Mouse (Mus musculus) CH12.LX (cell line): Measurements from ENCODE around the gene Srebf2. TPM values are rescaled to one million over a fixed set of nuclear protein-coding genes. Genes with fewer than 3 reads are reported as not detected.

Source experiments
- DNase-seq: peaks from one replicate; pipeline ENCODE4 v3.0.0-alpha.2; 2013; ENCODE audit errors: extremely low read depth
- H3K27ac ChIP-seq: 2 replicates; pipeline ENCODE4 v1.5.1; 2012; ENCODE audit warnings: low read depth, mild to moderate bottlenecking, control low read depth, moderate library complexity; ENCODE audit not compliant: insufficient read depth
- H3K27me3 ChIP-seq: replicated peaks from 2 replicates; pipeline ENCODE3; 2012; ENCODE audit warnings: inconsistent platforms
- H3K36me3 ChIP-seq, 2 experiments: replicated peaks in 1 of 2; 2 replicates each; pipeline versions ENCODE3 to v1.6.1; 2012; ENCODE audit warnings: inconsistent platforms in 1 of 2, low read length in 1 of 2, mild to moderate bottlenecking in 1 of 2, mixed read lengths in 1 of 2, moderate library complexity in 1 of 2; ENCODE audit not compliant: control insufficient read depth in 1 of 2, insufficient read depth in 1 of 2
- H3K4me1 ChIP-seq, 2 experiments: 2 replicates each; pipeline ENCODE4 v1.6.1; 2012; ENCODE audit warnings: inconsistent platforms in 1 of 2, moderate library complexity in 1 of 2; ENCODE audit not compliant: insufficient read depth in 2 of 2, control insufficient read depth in 1 of 2
- H3K4me2 ChIP-seq: 2 replicates; pipeline ENCODE4 v1.6.1; 2012; ENCODE audit warnings: low read depth, mild to moderate bottlenecking, control low read depth; ENCODE audit not compliant: poor library complexity, insufficient read depth, severe bottlenecking
- H3K4me3 ChIP-seq, 3 experiments: fragments of 150-350 bp in 1 of 3; sonication (generic) in 1 of 3; replicated peaks in 1 of 3; 2 replicates each; pipeline versions ENCODE3 to v1.5.1; 2011 to 2012; ENCODE audit warnings: low read depth in 2 of 3, low read length in 2 of 3, mild to moderate bottlenecking in 2 of 3, moderate library complexity in 2 of 3, control low read depth in 1 of 3, improper control_type of control experiment in 1 of 3, inconsistent platforms in 1 of 3, mixed read lengths in 1 of 3; ENCODE audit not compliant: poor library complexity in 1 of 3
- H3K79me2 ChIP-seq: replicated peaks from 2 replicates; pipeline ENCODE4 v1.6.1; 2012; ENCODE audit warnings: mild to moderate bottlenecking, moderate library complexity; ENCODE audit not compliant: control insufficient read depth, poor library complexity, insufficient read depth, severe bottlenecking; ENCODE audit errors: extremely low read depth
- H3K9ac ChIP-seq: 2 replicates; pipeline ENCODE4 v1.6.1; 2012; ENCODE audit warnings: low read depth, mild to moderate bottlenecking, control low read depth, moderate library complexity; ENCODE audit not compliant: insufficient read depth
- H3K9me3 ChIP-seq: replicated peaks from 2 replicates; pipeline ENCODE3; 2012; ENCODE audit warnings: low read length, inconsistent platforms, mixed read lengths
- CHD1 ChIP-seq: IDR thresholded peaks from 2 replicates; pipeline ENCODE4 v1.6.1; 2012; ENCODE audit warnings: low read depth, low read length, improper control_type of control experiment, inconsistent platforms
- CHD2 ChIP-seq: IDR thresholded peaks from 2 replicates; pipeline ENCODE4 v1.6.1; 2011; ENCODE audit warnings: low read length, improper control_type of control experiment
- E2F4 ChIP-seq: IDR thresholded peaks from 2 replicates; pipeline ENCODE4 v1.6.1; 2011; ENCODE audit warnings: low read depth, low read length, improper control_type of control experiment; ENCODE audit not compliant: insufficient replicate concordance
- GABPA ChIP-seq: IDR thresholded peaks from 2 replicates; pipeline ENCODE4 v1.6.1; 2012; ENCODE audit warnings: low read depth, low read length, improper control_type of control experiment, inconsistent platforms; ENCODE audit not compliant: insufficient replicate concordance
- JUN ChIP-seq: IDR thresholded peaks from 2 replicates; pipeline ENCODE4 v1.6.1; 2011; ENCODE audit warnings: low read depth, mild to moderate bottlenecking, low read length, improper control_type of control experiment, moderate library complexity; ENCODE audit not compliant: insufficient read depth
- JUND ChIP-seq: conservative IDR thresholded peaks from 2 replicates; pipeline ENCODE4 v1.6.1; 2011; ENCODE audit warnings: low read depth, low read length, improper control_type of control experiment
- MAFK ChIP-seq: IDR thresholded peaks from 2 replicates; pipeline ENCODE4 v1.6.1; 2011; ENCODE audit warnings: low read length, improper control_type of control experiment; ENCODE audit not compliant: insufficient replicate concordance
- MAX ChIP-seq: IDR thresholded peaks from 2 replicates; pipeline ENCODE4 v1.6.1; 2011; ENCODE audit warnings: low read length, improper control_type of control experiment
- MAZ ChIP-seq: IDR thresholded peaks from 2 replicates; pipeline ENCODE4 v1.6.1; 2012; ENCODE audit warnings: low read depth, mild to moderate bottlenecking, inconsistent platforms, low read length, improper control_type of control experiment, moderate library complexity
- MYC ChIP-seq: IDR thresholded peaks from 2 replicates; pipeline ENCODE4 v1.6.1; 2011; ENCODE audit warnings: low read depth, mild to moderate bottlenecking, improper control_type of control experiment, low read length
- NELFE ChIP-seq: IDR thresholded peaks from 2 replicates; pipeline ENCODE4 v1.6.1; 2011; ENCODE audit warnings: low read depth, low read length, improper control_type of control experiment
- POLR2A ChIP-seq: IDR thresholded peaks from 2 replicates; pipeline ENCODE4 v1.6.1; 2011; ENCODE audit warnings: low read depth, mild to moderate bottlenecking, improper control_type of control experiment, low read length
- RCOR1 ChIP-seq: conservative IDR thresholded peaks from 2 replicates; pipeline ENCODE4 v1.6.1; 2012; ENCODE audit warnings: low read depth, mild to moderate bottlenecking, inconsistent platforms, low read length, improper control_type of control experiment
- UBTF ChIP-seq: IDR thresholded peaks from 2 replicates; pipeline ENCODE4 v1.6.1; 2012; ENCODE audit warnings: low read depth, mild to moderate bottlenecking, inconsistent platforms, low read length, improper control_type of control experiment, moderate library complexity
- USF1 ChIP-seq: IDR thresholded peaks from 2 replicates; pipeline ENCODE4 v1.6.1; 2014; ENCODE audit warnings: low read depth, mild to moderate bottlenecking, inconsistent platforms, low read length, improper control_type of control experiment
- ZC3H11A ChIP-seq: IDR thresholded peaks from 2 replicates; pipeline ENCODE4 v1.6.1; 2012; ENCODE audit warnings: low read depth, mild to moderate bottlenecking, inconsistent platforms, low read length, improper control_type of control experiment
- ZMIZ1 ChIP-seq: IDR thresholded peaks from 2 replicates; pipeline ENCODE4 v1.6.1; 2012; ENCODE audit warnings: low read depth, mild to moderate bottlenecking, inconsistent platforms, low read length, improper control_type of control experiment
- ZNF384 ChIP-seq: IDR thresholded peaks from 2 replicates; pipeline ENCODE4 v1.6.1; 2012; ENCODE audit warnings: low read depth, low read length, improper control_type of control experiment, inconsistent platforms
- dilution Hi-C: fragments of 300-500 bp; cut with MboI; formaldehyde crosslinking; loops from 2 replicates; pipeline ENCODE4 v1.14.3; 2020; ENCODE audit warnings: low sequenced_read_pairs; ENCODE audit not compliant: extremely low pct_unique_long_range_greater_than_20kb, extremely low pct_ligation_motif_present
- in situ Hi-C: fragments of 300-500 bp; cut with MboI; formaldehyde crosslinking; loops from 3 replicates; pipeline ENCODE4 v1.14.3; 2019; ENCODE audit warnings: low sequenced_read_pairs, low pct_ligation_motif_present, low pct_unique_long_range_greater_than_20kb, mixed read lengths
- polyA plus RNA-seq: library from polyadenylated mRNA; unstranded; fragments of >175 nt; gene quantifications from 2 replicates; pipeline ENCODE4 v1.2.1, GENCODE M21; 2012; ENCODE audit warnings: low read depth; ENCODE audit not compliant: insufficient read length
- total RNA-seq, 2 experiments: library from RNA; depleted of rRNA; stranded (reverse); fragments of 300-350 nt in 1 of 2; fragments of >200 nt in 1 of 2; gene quantifications; 2 replicates each; pipeline ENCODE4 v1.2.3; 2012 to 2014

The Srebf2 gene
- total and polyA plus RNA-seq, 3 experiments: 94.3 to 253 (median 159) TPM

DNA sequence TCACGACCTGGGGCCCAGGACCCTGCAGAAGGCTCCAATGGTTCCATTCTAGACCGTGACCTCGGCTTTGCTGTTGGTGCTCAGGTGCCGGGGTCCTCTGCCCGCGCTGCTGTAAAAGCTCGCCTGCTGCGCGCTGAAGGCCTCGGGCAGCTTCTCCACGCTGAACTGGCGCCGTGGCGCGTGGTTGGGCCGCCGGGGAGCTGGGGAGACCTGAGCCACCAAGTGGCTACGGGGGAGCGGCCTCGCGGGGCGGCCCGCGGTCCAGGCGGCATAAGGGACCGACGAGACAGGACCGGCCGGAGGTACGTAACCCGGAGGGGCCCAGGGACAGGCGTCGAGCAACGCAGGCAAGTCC is 60.1 kb downstream of the Srebf2 start:
- in situ Hi-C loops (no loop called here), dilution Hi-C loops (no loop called here)
- Histone ChIP-seq H3K36me3 (peaks cover 59 to 81% of the 10 kb centered on the region in 2 experiments), H3K27ac (no peak overlapping the region), H3K27me3 (no peaks in the 10 kb centered on the region), H3K4me2 (no peak overlapping the region), H3K4me3 (no peak overlapping the region), H3K9ac (no peak overlapping the region), H3K79me2 (peaks cover 43% of the 10 kb centered on the region), H3K9me3 (peaks cover 9% of the 10 kb centered on the region), H3K4me1 (peaks cover 12 to 54% of the 10 kb centered on the region in 2 experiments; a peak in 3 of 4 replicates)
- no peak for DNase-seq
- TF ChIP-seq MYC (no peak), USF1 (no peak), ZNF384 (no peak), GABPA (no peak), E2F4 (no peak), ZMIZ1 (no peak), CHD1 (no peak), MAFK (no peak), MAZ (no peak), ZC3H11A (no peak), JUN (no peak), UBTF (no peak), POLR2A (no peak; the same call in 1 of the 2 replicates), MAX (no peak), NELFE (no peak), RCOR1 (no peak)

DNA sequence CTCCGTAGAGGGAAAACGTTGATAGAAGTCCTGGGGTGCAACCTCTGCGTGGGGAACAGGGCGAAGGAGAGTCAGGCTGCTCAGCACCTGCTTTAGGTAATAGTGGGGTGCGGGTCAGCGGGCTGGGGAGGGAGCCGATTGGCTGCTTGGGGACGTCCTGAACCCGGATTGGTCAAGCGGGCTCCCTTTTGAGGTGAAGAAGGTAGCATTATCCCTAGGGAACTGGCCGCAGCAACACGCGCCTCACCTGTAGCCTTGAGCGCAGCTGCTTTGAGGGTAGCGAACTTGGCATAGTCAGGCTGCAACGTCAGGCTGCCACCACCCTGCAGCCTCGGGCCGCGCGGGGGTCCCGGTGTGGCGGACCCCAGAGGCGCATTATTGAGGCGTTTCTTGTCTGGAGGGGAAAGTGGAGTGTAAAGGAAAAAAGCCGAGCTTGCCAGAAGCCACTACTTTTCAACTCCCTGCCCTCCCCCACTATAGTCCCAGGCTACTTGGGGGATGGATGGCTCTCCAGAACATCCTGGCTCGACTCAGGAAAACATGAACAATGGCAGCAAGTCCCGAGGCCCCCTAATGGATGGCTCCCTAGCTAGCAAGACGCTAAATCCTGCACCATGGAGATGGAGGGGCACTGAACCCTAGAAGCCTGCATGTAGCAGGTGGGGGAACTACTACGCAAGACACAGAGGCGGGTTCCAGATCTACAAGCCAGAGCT is 60.7 kb downstream of the Srebf2 start:
- Histone ChIP-seq H3K27ac (no peak overlapping the region), H3K9me3 (peaks cover 9% of the 10 kb centered on the region), H3K9ac (no peak overlapping the region), H3K79me2 (peaks cover 49% of the 10 kb centered on the region), H3K4me2 (no peak overlapping the region), H3K4me3 (no peak overlapping the region), H3K27me3 (no peaks in the 10 kb centered on the region), H3K36me3 (peaks cover 54 to 76% of the 10 kb centered on the region in 2 experiments), H3K4me1 (peaks cover 12 to 54% of the 10 kb centered on the region in 2 experiments; a peak in 3 of 4 replicates)
- dilution Hi-C loops (no loop called here), in situ Hi-C loops (no loop called here)
- no peak for DNase-seq
- TF ChIP-seq ZMIZ1: peak; percentile 21; the same call in 1 of the 2 replicates
- TF ChIP-seq CHD2: 0 out of 2 replicates have a peak, but pooled peaks have one; percentile 13
- no peak for TF ChIP-seq JUND
